Mouse (Mus musculus) lung, postnatal 0 days (tissue): Measurements from ENCODE around the gene Ankdd1a.

Experiments
- CTCF ChIP-seq: IDR thresholded peaks from 2 replicates; pipeline ENCODE4 v1.5.1; 2016; ENCODE audit warnings: antibody characterized with exemption, mild to moderate bottlenecking
- EP300 ChIP-seq: IDR thresholded peaks from 2 replicates; pipeline ENCODE4 v1.6.1; 2016; ENCODE audit warnings: antibody characterized with exemption, mild to moderate bottlenecking, control low read depth

DNA sequence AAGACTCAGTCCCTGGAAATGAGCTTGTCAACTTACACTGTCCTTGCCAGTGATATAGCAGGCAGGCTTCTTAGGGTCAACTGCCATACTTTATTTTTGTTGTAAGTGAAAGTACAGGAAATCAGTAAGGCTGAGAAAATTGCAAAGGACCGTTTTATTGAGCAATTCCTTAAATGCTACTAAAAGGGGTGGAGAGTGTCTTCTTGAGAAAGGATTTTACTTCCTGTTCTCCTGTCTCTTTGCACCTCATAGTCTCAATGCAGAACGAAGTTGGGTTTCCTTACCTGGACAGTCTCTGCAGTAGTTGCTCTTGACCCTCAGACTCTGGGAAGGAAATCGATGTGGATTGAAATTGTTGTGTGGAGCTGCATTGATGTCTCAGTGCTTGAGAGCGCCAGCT, 47.2 kb downstream of the Ankdd1a start:
- no peak for TF ChIP-seq CTCF
- TF ChIP-seq EP300 = no peak
